Mouse (Mus musculus) limb, embryonic 15.5 days (tissue): Measurements from ENCODE around the gene Efcab12. TPM values are rescaled to one million over a fixed set of nuclear protein-coding genes. Genes with fewer than 3 reads are reported as not detected.
"Not testable (repeated sequence)": the region's sequence is repeated elsewhere in the genome, so short reads cannot be mapped to it uniquely, and the experiment has no call there.

Experiments
- ATAC-seq: fragments of 200-750 bp; cut with Nextera tagmentation; 2 replicates; pipeline ENCODE4 v1.8.0; 2017; ENCODE audit warnings: low read depth, moderate TSS enrichment; ENCODE audit not compliant: insufficient number of reproducible peaks, low FRiP score, low TSS enrichment
- H3K27ac ChIP-seq: fragments of 300-500 bp; sonication (generic); 2 replicates; pipeline ENCODE4 v1.5.1; 2015; ENCODE audit warnings: moderate library complexity, mild to moderate bottlenecking, inconsistent platforms
- H3K27me3 ChIP-seq: fragments of 300-500 bp; sonication (generic); 2 replicates; pipeline ENCODE4 v1.6.1; 2015; ENCODE audit warnings: inconsistent platforms
- H3K36me3 ChIP-seq: fragments of 300-500 bp; sonication (generic); 2 replicates; pipeline ENCODE4 v1.6.1; 2015; ENCODE audit warnings: inconsistent platforms
- H3K4me1 ChIP-seq: fragments of 300-500 bp; sonication (generic); 2 replicates; pipeline ENCODE4 v1.6.1; 2015; ENCODE audit warnings: inconsistent platforms
- H3K4me2 ChIP-seq: fragments of 300-500 bp; sonication (generic); 2 replicates; pipeline ENCODE4 v1.6.1; 2015; ENCODE audit warnings: mild to moderate bottlenecking, inconsistent platforms
- H3K4me3 ChIP-seq: fragments of 300-500 bp; sonication (generic); 2 replicates; pipeline ENCODE4 v1.5.1; 2015; ENCODE audit warnings: mild to moderate bottlenecking, inconsistent platforms
- H3K9ac ChIP-seq: fragments of 300-500 bp; sonication (generic); 2 replicates; pipeline ENCODE4 v1.6.1; 2015; ENCODE audit warnings: inconsistent platforms
- H3K9me3 ChIP-seq: fragments of 300-500 bp; sonication (generic); 2 replicates; pipeline ENCODE4 v1.6.1; 2016; ENCODE audit warnings: inconsistent platforms
- WGBS: fragments of 180-500 bp; shearing (Covaris S2); methylation state at CpG from one replicate; pipeline ENCODE4 v1.1.7; 2015; 5-methylcytosine and 5-hydroxymethylcytosine counted together
- polyA plus RNA-seq: library from polyadenylated mRNA; unstranded; fragments of >200 nt; fragmentation: Nextera tagmentation; extraction: Ambion mirVana; gene quantifications from 2 replicates; pipeline ENCODE4 v1.2.1, GENCODE M21; 2015

Gene Efcab12
- polyA plus RNA-seq: 0.21 and 0.32 TPM in 2 replicates

DNA sequence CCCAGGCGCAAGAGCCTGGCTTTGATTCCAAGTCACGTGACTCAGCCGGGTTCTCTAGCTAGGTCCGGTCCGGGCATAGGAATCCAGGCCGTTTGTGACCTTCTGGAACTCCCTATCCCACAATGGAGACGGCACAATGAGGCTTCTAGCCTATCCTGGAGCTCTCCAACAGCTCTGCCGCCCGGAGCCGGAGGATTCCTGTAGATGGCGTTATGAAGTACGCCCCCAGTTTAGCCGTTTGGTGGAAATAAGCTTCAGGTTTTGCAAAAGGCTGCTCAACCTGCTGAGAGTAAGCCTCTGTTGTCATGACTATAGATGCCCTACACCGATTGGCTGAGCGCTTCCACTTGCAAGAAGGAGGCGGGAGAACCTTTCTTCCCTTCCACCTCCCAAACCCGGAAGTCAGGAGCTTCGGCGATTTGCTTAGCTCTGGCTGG is at the start of gene Efcab12:
Gene Efcab12, minus strand, starts transcription at position 252 of the 437 bp plus-strand sequence.
- peak within 1 kb of the TSS; percentile 35 for H3K4me3 ChIP-seq
- H3K4me1 ChIP-seq: peaks cover 7% of the 10 kb centered on the region
- no peak within 1 kb of the TSS for H3K9ac ChIP-seq
- H3K27me3 ChIP-seq: no peaks in the 10 kb centered on the region
- no peaks in the 10 kb centered on the region for H3K9me3 ChIP-seq
- no peak within 1 kb of the TSS for H3K27ac ChIP-seq
- WGBS: 2% methylated on average over 19 of the region's 19 CpGs
- peak within 1 kb of the TSS; percentile 63 for H3K4me2 ChIP-seq
- H3K36me3 ChIP-seq: peaks cover 15% of the 10 kb centered on the region
- ATAC-seq: peak; percentile 80; the same call in 1 of the 2 replicates

DNA sequence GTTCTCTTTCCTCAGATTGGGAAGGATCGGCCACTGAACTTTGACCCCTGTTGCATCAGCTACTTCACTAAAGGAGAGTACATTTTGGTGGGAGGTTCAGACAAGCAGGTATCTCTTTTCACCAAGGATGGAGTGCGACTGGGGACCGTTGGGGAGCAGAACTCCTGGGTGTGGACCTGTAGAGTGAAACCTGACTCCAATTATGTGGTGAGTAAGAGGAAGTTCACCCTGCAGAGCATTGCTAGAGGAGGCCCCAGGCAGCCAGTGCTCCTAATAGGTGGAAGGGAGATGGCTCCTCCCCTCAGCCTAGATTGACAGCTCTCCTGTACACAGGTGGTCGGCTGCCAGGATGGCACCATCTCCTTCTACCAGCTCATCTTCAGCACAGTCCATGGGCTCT is 48.7 kb upstream of the Efcab12 start:
- Histone ChIP-seq H3K4me2 (no peak overlapping the region), H3K4me3 (no peak overlapping the region), H3K9me3 (no peaks in the 10 kb centered on the region), H3K27ac (no peak overlapping the region), H3K27me3 (no peaks in the 10 kb centered on the region), H3K9ac (no peak overlapping the region), H3K4me1 (peaks cover 18% of the 10 kb centered on the region), H3K36me3 (peaks cover 50% of the 10 kb centered on the region)
- WGBS: 48% methylated on average over 4 of the region's 4 CpGs
- no peak for ATAC-seq

DNA sequence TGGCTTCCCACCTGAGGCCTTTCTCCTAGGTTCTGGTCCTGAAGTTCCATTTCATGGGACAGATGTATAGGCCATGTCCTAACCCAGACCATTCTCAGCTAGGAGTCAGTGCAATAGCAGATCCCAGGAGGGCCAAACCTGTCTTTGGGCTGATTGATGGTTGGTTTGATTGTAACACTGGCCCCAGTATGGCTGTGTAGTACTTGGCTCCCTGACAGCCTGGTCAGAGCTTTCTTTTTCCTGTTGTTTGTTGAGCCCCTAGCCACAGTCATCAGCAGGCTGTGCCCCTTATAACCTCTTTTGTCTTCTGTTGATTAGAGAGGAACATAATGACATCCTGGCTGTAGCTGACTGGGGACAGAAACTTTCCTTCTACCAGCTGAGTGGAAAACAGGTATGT is 45.8 kb upstream of the Efcab12 start:
- Histone ChIP-seq H3K4me3 (no peak overlapping the region), H3K36me3 (peaks cover 46% of the 10 kb centered on the region), H3K27ac (no peak overlapping the region), H3K9ac (no peak overlapping the region), H3K9me3 (no peaks in the 10 kb centered on the region), H3K4me1 (peaks cover 11% of the 10 kb centered on the region; the same call in 1 of the 2 replicates), H3K4me2 (no peak overlapping the region), H3K27me3 (no peaks in the 10 kb centered on the region)
- no peak for ATAC-seq

DNA sequence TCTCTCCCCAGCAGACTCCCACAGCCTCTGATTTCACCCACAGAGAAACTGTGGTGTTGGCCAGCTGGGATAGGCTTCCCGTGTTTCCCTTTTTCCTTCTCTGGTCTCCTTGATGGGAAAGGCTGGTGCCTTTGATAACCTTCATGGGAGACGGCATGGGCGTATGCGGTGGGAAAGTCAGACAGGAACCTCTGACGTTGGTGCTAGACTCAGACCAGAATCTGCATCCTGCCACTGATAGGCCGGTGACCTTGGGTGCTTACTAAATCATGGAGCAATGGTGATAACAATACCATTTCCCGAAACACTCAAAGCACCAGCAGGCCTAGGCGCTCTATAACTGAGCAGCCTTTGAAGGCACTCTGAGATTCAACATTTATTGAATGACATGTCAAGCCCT is 42.5 kb upstream of the Efcab12 start:
- WGBS: 86% methylated on average over 8 of the region's 8 CpGs
- Histone ChIP-seq H3K9me3 (no peaks in the 10 kb centered on the region), H3K4me2 (no peak overlapping the region), H3K36me3 (peaks cover 47% of the 10 kb centered on the region), H3K27ac (no peak overlapping the region), H3K4me1 (0 out of 2 replicates have a peak, but pooled peaks cover 2% of the 10 kb centered on the region), H3K4me3 (no peak overlapping the region), H3K27me3 (no peaks in the 10 kb centered on the region), H3K9ac (no peak overlapping the region)
- ATAC-seq: no peak

DNA sequence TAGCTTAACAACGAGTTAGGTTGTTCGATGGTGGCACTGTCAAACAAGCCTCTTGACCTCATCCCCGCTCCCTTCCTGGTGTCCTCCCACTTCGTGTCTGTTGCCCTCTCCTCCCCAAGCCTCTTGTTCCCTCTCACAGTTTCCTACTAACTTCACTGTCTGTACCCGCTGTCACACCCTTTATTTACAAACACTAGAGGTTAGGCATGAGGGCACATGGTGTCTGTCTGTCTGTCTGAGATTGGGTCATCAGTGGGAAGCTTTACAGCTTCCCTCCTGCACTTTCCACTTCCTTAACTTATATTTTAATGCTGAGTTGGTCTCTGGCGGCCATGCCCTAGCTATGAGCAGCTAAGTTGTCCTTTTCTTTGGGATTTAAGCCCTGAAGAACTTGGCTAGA is 41.5 kb upstream of the Efcab12 start:
- Histone ChIP-seq H3K9me3 (no peaks in the 10 kb centered on the region), H3K4me1 (0 out of 2 replicates have a peak, but pooled peaks cover 2% of the 10 kb centered on the region), H3K36me3 (peaks cover 51% of the 10 kb centered on the region), H3K27ac (no peak overlapping the region), H3K27me3 (no peaks in the 10 kb centered on the region), H3K4me3 (no peak overlapping the region), H3K9ac (no peak overlapping the region), H3K4me2 (no peak overlapping the region)
- WGBS: 81% methylated on average over 6 of the region's 6 CpGs
- ATAC-seq: no peak

DNA sequence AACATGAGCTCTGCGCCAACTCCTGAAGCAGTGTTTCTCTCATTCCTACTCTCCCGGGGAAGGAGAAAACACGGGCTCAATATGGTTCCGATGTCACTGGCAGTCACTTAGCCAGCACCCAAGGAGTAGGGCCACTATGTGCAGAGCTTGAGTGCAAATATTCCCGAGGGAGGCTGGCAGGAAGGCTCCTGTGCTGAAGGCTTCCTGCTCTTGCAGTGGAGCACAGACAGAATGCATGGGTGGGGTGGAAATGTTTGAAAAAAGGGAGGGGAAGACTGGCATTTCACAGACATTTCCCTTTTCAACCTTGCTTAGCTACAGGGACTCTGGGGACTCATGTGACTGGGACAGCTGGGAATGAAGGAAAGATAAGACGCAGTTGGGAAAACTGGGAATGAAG is 40.5 kb upstream of the Efcab12 start:
- ATAC-seq: no peak
- Histone ChIP-seq H3K4me3 (no peak overlapping the region), H3K9ac (no peak overlapping the region), H3K27ac (no peak overlapping the region), H3K27me3 (no peaks in the 10 kb centered on the region), H3K36me3 (peaks cover 49% of the 10 kb centered on the region), H3K4me1 (0 out of 2 replicates have a peak, but pooled peaks cover 2% of the 10 kb centered on the region), H3K4me2 (no peak overlapping the region), H3K9me3 (no peaks in the 10 kb centered on the region)
- 83% methylated on average over 6 of the region's 6 CpGs for WGBS

DNA sequence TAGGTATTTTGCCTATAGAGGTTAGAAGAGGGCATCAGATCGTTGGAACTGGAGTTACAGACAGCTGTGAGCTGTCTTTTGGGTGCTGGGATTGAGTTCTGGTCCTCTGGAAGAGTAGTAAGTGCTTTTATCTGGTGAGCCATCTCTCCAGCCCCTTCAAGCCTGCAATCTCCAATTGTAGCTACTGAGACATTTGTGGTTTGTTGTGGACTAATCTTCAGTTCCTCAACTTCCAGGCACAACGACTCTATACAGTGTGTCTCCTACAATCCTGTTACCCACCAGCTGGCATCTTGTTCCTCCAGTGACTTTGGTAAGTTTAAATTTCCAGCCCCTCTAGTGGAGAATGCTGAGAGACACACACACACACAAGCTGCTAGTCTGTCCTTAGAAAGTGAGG is 39.0 kb upstream of the Efcab12 start:
- peaks cover 38% of the 10 kb centered on the region for H3K36me3 ChIP-seq
- no peaks in the 10 kb centered on the region for H3K27me3 ChIP-seq
- H3K27ac ChIP-seq: no peak overlapping the region
- no peak overlapping the region for H3K4me2 ChIP-seq
- ATAC-seq: no peak
- no peak overlapping the region for H3K4me3 ChIP-seq
- no peaks in the 10 kb centered on the region for H3K4me1 ChIP-seq
- no peaks in the 10 kb centered on the region for H3K9me3 ChIP-seq
- WGBS: 87% methylated on average over 2 of the region's 2 CpGs
- no peak overlapping the region for H3K9ac ChIP-seq

DNA sequence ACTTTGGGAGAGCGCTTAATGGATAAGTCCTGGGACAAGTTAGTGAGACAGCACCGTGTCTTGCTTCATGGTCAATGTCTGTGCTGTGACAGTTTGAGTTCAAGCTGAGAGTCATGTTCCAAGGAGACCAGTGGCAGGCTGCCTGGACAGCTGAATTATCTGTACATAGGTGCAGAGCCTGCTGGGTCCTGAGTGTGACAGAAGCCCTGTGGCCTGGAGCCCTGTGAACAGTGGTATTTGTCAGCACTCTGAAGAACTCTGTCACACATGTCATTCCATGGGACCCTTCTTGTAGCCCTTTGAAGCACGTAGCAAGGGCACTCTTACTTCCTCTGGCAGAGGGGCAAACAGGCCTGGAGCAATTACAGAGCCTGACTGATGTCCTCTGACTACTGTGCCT is 33.1 kb upstream of the Efcab12 start:
- not testable (repeated sequence) for H3K4me2 ChIP-seq, H3K4me3 ChIP-seq, H3K9ac ChIP-seq, ATAC-seq, H3K27ac ChIP-seq, H3K27me3 ChIP-seq, H3K36me3 ChIP-seq, H3K4me1 ChIP-seq, H3K9me3 ChIP-seq
- no CpG with 5 or more reads among the region's 3 CpGs for WGBS

DNA sequence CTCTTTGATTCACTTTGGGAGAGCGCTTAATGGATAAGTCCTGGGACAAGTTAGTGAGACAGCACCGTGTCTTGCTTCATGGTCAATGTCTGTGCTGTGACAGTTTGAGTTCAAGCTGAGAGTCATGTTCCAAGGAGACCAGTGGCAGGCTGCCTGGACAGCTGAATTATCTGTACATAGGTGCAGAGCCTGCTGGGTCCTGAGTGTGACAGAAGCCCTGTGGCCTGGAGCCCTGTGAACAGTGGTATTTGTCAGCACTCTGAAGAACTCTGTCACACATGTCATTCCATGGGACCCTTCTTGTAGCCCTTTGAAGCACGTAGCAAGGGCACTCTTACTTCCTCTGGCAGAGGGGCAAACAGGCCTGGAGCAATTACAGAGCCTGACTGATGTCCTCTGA is 28.9 kb upstream of the Efcab12 start:
- H3K36me3 ChIP-seq: peaks cover 22% of the 10 kb centered on the region
- H3K4me3 ChIP-seq, H3K9ac ChIP-seq, ATAC-seq, H3K4me1 ChIP-seq, H3K4me2 ChIP-seq, H3K9me3 ChIP-seq, H3K27ac ChIP-seq, H3K27me3 ChIP-seq: not testable (repeated sequence)
- WGBS: no CpG with 5 or more reads among the region's 3 CpGs

DNA sequence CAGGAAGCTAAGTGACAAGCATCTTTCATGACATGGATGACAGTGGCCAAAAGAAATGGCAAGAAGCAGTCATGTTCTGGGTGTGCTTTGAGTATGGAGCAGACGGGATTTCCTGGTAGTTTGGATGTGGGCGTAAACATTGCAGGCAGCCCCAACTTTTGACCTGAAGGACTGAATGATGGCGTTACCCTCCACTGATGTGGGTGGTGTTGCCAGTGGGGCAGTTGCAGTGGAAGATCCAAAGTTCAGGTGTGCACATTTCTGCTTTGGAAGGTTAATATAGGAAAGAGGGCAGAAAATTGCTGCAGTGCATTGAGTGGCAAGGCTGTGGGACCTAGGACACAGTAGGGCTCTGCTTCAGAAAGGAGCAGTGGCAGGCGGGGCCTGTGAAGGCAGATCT is 27.0 kb upstream of the Efcab12 start:
- WGBS: 94% methylated on average over 4 of the region's 4 CpGs
- Histone ChIP-seq H3K4me2 (no peak overlapping the region), H3K4me3 (no peak overlapping the region), H3K4me1 (no peaks in the 10 kb centered on the region), H3K27me3 (no peaks in the 10 kb centered on the region), H3K36me3 (peaks cover 22% of the 10 kb centered on the region), H3K27ac (no peak overlapping the region), H3K9me3 (no peaks in the 10 kb centered on the region), H3K9ac (no peak overlapping the region)
- no peak for ATAC-seq

DNA sequence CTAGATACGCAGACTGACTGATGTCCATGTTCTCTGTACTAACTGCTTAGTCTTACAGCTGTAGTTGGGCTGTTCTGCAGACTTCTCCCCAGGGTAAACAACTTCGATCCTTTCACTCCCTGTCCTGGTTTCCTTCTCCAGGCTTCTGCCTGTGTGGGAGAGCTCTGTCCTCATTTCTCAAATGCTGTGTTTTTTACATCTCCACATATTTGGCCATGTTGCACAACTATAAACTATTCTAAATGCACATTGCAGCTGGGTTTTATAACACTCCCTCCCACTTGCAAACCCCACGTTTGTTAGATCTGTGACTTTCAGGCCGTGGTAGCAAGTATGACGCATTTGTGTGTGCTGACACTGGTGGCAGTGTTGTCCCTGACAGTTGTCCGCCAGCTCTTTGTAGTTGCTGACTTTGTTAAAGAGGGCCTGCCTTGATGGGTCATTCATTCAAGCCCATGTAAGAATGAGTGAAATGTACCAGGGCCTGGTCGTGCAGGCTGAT is 25.2 kb upstream of the Efcab12 start:
- WGBS: 61% methylated on average over 7 of the region's 7 CpGs
- Histone ChIP-seq H3K27ac (no peak overlapping the region), H3K4me1 (no peaks in the 10 kb centered on the region)

DNA sequence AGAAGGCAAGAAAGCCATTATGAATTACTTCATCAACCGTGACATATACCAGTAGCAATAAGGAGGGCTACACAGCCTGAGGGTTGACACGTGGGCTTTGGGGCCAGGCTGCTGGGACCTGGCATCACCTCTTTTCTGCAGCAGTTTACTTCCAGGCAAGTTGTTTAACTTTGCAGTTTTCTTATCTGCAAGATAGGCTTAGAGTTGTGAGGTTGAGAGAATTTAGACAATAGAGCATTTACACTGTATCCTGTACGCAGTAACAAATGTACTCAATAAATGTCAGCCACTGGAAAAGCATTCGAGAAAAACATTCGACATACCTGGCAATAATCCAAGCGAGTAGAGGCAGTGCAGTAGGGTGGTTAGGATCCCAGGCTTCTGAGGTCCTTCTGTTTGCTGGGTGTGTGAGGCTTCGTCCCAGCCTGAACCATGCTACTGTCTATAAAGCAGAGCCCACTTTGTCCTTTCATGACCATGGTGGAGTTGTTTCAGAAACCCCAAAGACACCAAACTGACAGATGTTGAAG is 21.9 kb upstream of the Efcab12 start:
- Histone ChIP-seq H3K4me2 (no peak overlapping the region), H3K36me3 (peaks cover 19% of the 10 kb centered on the region)
- WGBS: 66% methylated on average over 7 of the region's 7 CpGs

More for the DNA sequence above, 25.2 kb upstream of the Efcab12 start:
- Histone ChIP-seq H3K9me3 (no peaks in the 10 kb centered on the region), H3K36me3 (peaks cover 22% of the 10 kb centered on the region), H3K27me3 (no peaks in the 10 kb centered on the region), H3K4me2 (no peak overlapping the region), H3K4me3 (no peak overlapping the region), H3K9ac (no peak overlapping the region)
- no peak for ATAC-seq

DNA sequence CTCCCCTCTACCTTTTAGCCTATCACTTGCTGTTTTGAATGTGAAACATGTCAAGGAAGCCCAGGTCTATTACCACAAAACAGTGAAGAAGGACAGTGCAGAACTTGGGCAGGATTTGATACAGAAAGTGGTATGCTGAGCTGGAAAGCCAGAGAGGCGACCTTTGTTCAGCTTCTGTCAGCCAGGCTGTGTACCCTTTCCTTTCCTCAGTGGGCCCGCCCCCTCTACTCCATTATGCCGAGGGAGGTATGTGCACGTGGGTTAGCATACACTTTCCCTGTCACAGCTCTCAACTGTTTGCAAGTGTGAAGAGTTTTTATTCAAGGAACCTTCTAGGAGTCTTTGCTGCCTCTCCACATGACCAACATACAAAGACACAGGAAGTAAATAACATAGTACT is 21.0 kb upstream of the Efcab12 start:
- Histone ChIP-seq H3K4me2 (no peak overlapping the region), H3K27me3 (no peaks in the 10 kb centered on the region), H3K4me3 (no peak overlapping the region), H3K36me3 (peaks cover 14% of the 10 kb centered on the region; the same call in 1 of the 2 replicates), H3K9ac (no peak overlapping the region), H3K4me1 (peaks cover 19% of the 10 kb centered on the region), H3K9me3 (no peaks in the 10 kb centered on the region), H3K27ac (no peak overlapping the region)
- WGBS: 66% methylated on average over 4 of the region's 4 CpGs
- ATAC-seq: no peak

More for the DNA sequence above, 21.9 kb upstream of the Efcab12 start:
- Histone ChIP-seq H3K27me3 (no peaks in the 10 kb centered on the region), H3K9ac (no peak overlapping the region), H3K4me1 (peaks cover 19% of the 10 kb centered on the region), H3K4me3 (no peak overlapping the region), H3K9me3 (no peaks in the 10 kb centered on the region), H3K27ac (no peak overlapping the region)
- no peak for ATAC-seq
